Mouse (Mus musculus): Measurements from ENCODE around the gene Rps10. TPM values are rescaled to one million over a fixed set of nuclear protein-coding genes. Genes with fewer than 3 reads are reported as not detected.

The Rps10 gene
- polyA plus RNA-seq, 1 experiment from 2014 or later, result 1,235 TPM

DNA sequence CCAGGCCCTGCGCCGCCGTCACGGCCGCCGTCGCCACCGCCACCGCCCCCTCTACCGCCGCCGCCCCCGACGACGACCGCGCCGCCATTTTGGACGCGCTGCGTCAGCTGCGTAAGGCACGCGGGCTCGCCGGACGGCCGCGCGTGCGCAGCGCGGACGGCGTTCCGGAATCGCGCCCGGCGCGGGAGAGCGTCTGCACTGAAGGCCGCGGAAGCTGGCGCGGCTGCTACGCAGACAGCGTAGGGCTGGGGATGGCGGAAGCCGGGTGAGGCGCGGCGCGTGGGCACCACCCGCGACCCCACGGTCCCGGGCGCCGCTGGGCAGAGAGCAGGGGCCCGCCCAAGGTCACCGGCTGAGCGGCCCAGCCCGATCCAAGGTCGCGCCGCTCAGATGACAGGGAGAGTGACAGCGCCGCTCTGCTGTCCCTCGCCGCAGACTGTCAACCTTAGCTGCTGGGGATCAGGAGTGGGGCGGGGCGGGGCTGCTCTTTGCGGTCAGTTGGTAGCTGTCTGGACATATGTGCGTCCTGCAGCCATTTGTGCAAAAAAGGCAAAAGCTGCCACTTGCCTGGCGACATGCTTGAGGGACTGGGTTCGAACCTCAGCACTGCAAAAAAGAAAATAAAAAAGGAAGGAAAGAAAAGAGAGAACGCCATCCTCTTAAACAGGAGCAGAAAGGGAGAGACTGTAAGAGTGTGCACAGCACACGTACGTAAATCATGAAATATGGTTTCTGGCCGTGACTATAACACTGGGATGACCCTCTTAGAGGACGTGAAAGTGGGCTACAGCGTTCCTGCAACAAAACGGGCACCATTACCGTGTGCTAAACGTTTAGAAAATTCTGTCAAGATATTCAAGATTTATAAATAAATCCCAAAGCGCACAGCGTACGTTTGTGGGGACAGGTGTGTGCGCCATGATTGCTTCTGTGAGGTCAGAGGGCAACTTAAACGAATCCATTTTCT, 12.8 kb downstream of the Rps10 start, which contains the start of gene Nudt3:
Nudt3 (minus strand) TSS at position 136 of the 967 bp plus-strand sequence.
- H3K27me3 ChIP-seq (replicated peaks; ENCODE audit: control insufficient read depth, insufficient read depth, low read length), result no peaks in the 10 kb centered on the region
- peak within 1 kb of the TSS; percentile 95 for H3K4me3 ChIP-seq (ENCODE audit: low read depth, low read length)
- ATAC-seq (replicated peaks; ENCODE audit: low FRiP score), result peak; percentile 88
- H3K9ac ChIP-seq (ENCODE audit: low read depth, low read length), result peak within 1 kb of the TSS; percentile 94
- WGBS, result 7% methylated on average over 90 of the region's 91 CpGs
- no peaks in the 10 kb centered on the region for H3K9me3 ChIP-seq (ENCODE audit: control insufficient read depth, low read length)
- H3K27ac ChIP-seq (ENCODE audit: low read depth, low read length), result peak within 1 kb of the TSS; percentile 87
- H3K36me3 ChIP-seq (ENCODE audit: control insufficient read depth, insufficient read depth, low read length), result no peaks in the 10 kb centered on the region; the same call in 1 of the 2 replicates
- DNase-seq (ENCODE audit: low spot score), result peak; percentile 85
- H3K4me2 ChIP-seq, result peak within 1 kb of the TSS; percentile 88
- peaks cover 19% of the 10 kb centered on the region for H3K4me1 ChIP-seq (replicated peaks; ENCODE audit: control insufficient read depth, insufficient read depth, low read length)

DNA sequence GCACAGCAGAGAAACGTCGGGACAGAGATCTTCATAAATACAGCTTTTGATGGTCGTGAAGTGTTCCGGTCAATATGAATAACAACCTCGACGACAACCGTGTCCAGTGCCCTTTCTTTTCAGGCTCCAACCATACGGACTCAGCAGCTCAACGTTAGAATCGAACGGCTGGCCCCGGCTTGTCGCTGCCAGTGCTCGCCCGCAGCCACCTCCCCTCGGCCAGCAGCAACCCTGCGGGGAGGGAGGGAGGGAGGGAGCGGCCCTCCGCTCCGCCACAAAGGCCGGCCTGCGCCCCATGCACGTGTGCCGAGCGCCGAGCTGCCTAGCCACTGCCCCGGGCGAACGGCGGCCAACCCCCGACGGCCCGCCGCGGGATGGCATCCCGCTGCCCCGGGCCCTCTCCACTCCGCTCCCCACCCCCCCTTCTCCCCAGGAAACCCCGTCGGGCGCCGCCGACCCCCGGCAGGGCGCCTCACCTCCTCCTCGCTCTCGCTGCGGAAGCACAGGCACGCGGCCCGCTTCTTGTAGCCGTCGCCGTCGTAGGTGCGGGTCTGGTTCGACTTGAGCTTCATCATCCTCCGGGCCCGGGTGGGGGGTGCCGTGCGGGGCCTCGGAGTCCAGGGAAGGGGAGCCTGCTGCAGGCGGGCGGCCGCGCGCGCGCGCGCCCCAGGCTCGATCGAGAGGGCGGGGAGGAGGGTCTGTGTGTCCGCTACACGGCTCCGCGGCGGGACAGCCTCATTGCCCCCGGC, 13.7 kb downstream of the Rps10 start:
- Histone ChIP-seq H3K27ac (ENCODE audit: low read depth, low read length) (peak overlapping the region; percentile 87), H3K27me3 (replicated peaks; ENCODE audit: control insufficient read depth, insufficient read depth, low read length) (no peaks in the 10 kb centered on the region), H3K9me3 (ENCODE audit: control insufficient read depth, low read length) (no peaks in the 10 kb centered on the region), H3K4me1 (replicated peaks; ENCODE audit: control insufficient read depth, insufficient read depth, low read length) (peaks cover 19% of the 10 kb centered on the region), H3K36me3 (ENCODE audit: control insufficient read depth, insufficient read depth, low read length) (peaks cover 3% of the 10 kb centered on the region), H3K4me3 (ENCODE audit: low read depth, low read length) (peak overlapping the region; percentile 95), H3K4me2 (peak overlapping the region; percentile 88), H3K9ac (ENCODE audit: low read depth, low read length) (peak overlapping the region; percentile 94)
- ATAC-seq (replicated peaks; ENCODE audit: low FRiP score) (peak; percentile 68), DNase-seq (ENCODE audit: low spot score) (peak; percentile 73)
- WGBS, result under 1% methylated on average over 78 of the region's 80 CpGs

DNA sequence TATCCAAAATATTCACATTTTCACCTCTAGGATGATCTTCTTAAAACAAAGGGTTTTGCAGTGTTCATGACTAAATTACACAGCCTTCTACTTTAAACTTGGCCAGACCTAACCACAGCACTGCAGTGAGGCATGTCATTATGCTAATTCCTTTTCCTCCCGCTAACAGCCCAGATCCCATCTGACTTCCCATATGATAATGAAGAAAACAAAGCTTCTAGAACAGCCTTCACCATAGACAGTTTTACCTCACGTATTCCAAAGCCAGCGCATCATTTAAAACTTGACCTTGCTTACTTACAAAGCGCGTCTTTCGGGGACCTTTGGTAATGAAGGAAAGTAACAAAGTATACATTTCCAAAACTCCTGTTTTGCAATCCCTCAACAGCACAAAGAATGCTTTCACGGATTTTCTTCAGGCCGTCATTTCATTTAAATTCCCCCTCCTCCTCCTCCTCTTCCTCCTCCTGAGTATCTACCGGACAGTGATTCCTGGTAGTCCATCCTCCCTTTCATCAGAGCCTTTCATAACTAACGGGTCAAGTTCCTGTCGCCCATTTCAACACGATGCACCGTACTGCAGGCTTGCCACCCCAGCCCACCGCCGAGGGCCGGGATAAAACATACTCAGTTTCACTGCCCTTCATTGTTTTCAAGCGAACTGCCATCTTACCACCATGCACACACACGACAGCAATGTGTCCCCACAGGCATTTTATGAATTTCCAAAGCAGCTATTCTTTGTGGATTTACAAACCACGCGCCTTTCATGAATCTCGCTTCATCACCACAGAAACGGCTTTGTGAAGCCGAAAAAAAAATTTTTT, 14.6 kb downstream of the Rps10 start:
- H3K27ac ChIP-seq (ENCODE audit: low read depth, low read length), result peak overlapping the region; percentile 28; the same call in 1 of the 2 replicates
- no peaks in the 10 kb centered on the region for H3K27me3 ChIP-seq (replicated peaks; ENCODE audit: control insufficient read depth, insufficient read depth, low read length)
- 4% methylated on average over 23 of the region's 23 CpGs for WGBS
- H3K4me2 ChIP-seq, result peak overlapping the region; percentile 88
- DNase-seq (ENCODE audit: low spot score) (no peak), ATAC-seq (replicated peaks; ENCODE audit: low FRiP score) (no peak)
- peaks cover 3% of the 10 kb centered on the region; the same call in 1 of the 2 replicates for H3K9me3 ChIP-seq (ENCODE audit: control insufficient read depth, low read length)
- H3K36me3 ChIP-seq (ENCODE audit: control insufficient read depth, insufficient read depth, low read length), result peaks cover 9% of the 10 kb centered on the region
- peak overlapping the region; percentile 95 for H3K4me3 ChIP-seq (ENCODE audit: low read depth, low read length)
- H3K4me1 ChIP-seq (replicated peaks; ENCODE audit: control insufficient read depth, insufficient read depth, low read length), result peaks cover 19% of the 10 kb centered on the region
- peak overlapping the region; percentile 94 for H3K9ac ChIP-seq (ENCODE audit: low read depth, low read length)

DNA sequence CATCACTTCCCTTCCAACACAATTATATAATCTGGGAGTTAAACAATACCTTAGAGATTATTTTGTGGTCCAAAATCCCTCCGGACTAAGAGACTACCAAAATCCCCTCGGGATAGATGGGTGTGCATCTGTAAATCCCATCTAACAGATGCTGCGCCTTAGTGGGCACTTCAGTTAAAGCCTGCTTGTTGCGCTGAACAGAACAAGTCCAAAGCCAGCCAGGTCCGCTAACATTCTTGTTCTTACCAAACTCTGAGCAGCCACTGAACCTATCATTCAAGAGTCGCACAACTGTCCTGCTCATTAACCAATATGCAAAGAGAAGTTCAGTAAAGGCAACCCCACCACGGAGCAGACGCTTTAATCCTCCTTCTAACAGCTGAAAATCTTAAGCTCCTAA, 15.3 kb downstream of the Rps10 start:
- ATAC-seq (replicated peaks; ENCODE audit: low FRiP score) (no peak), DNase-seq (ENCODE audit: low spot score) (no peak)
- Histone ChIP-seq H3K9ac (ENCODE audit: low read depth, low read length) (peak overlapping the region; percentile 94; the same call in 1 of the 2 replicates), H3K4me1 (replicated peaks; ENCODE audit: control insufficient read depth, insufficient read depth, low read length) (peaks cover 19% of the 10 kb centered on the region), H3K36me3 (ENCODE audit: control insufficient read depth, insufficient read depth, low read length) (peaks cover 9% of the 10 kb centered on the region), H3K4me2 (peak overlapping the region; percentile 88), H3K9me3 (ENCODE audit: control insufficient read depth, low read length) (peaks cover 3% of the 10 kb centered on the region; the same call in 1 of the 2 replicates), H3K27me3 (replicated peaks; ENCODE audit: control insufficient read depth, insufficient read depth, low read length) (no peaks in the 10 kb centered on the region), H3K27ac (ENCODE audit: low read depth, low read length) (no peak overlapping the region), H3K4me3 (ENCODE audit: low read depth, low read length) (peak overlapping the region; percentile 95)
- 59% methylated on average over 8 of the region's 8 CpGs for WGBS

DNA sequence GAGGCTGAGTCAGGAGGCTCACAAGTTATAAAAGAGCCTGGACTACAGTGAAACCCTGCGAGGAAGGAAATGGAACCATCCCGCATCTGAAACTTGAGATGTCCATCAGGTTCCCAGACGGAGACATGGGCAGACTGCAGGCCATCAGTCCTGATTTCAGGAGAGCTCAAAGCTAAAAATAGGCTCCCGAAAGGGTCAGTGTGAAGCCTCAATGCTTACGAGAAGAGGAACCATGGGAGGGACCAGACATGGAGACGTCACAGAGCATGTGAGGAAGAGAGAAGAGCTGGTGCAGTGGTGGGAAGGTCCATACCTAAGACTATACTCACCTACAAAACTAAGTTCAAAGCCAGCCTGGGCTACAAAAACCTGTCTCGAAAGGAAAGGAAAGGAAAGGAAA, 21.1 kb downstream of the Rps10 start:
- DNase-seq (ENCODE audit: low spot score) (no peak), ATAC-seq (replicated peaks; ENCODE audit: low FRiP score) (no peak)
- Histone ChIP-seq H3K9ac (ENCODE audit: low read depth, low read length) (no peak overlapping the region), H3K27ac (ENCODE audit: low read depth, low read length) (no peak overlapping the region), H3K9me3 (ENCODE audit: control insufficient read depth, low read length) (peaks cover 3% of the 10 kb centered on the region; the same call in 1 of the 2 replicates), H3K36me3 (ENCODE audit: control insufficient read depth, insufficient read depth, low read length) (peaks cover 9% of the 10 kb centered on the region), H3K4me2 (no peak overlapping the region), H3K4me3 (ENCODE audit: low read depth, low read length) (no peak overlapping the region), H3K27me3 (replicated peaks; ENCODE audit: control insufficient read depth, insufficient read depth, low read length) (no peaks in the 10 kb centered on the region), H3K4me1 (replicated peaks; ENCODE audit: control insufficient read depth, insufficient read depth, low read length) (peaks cover 23% of the 10 kb centered on the region)
- WGBS, result 65% methylated on average over 7 of the region's 7 CpGs

DNA sequence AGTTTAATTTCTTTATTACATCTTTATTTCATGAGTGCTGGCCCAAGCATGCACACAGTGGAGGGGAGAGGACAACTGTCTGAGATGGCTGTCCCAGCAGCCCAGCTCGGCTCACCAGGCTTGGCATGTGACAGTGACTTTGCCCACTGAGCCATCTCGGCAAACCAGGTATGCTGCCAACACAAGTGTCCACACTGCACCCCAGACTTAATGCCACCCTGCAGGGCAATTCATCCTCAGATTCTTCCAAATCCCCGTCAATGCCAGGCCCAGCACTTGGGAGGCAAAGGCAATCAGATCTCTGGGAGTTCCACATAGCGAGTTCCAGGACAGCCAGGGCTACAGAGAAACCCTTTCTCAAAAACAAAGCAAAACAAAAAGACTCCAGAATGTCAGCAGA, 23.5 kb downstream of the Rps10 start:
- Histone ChIP-seq H3K4me3 (ENCODE audit: low read depth, low read length) (no peak overlapping the region), H3K36me3 (ENCODE audit: control insufficient read depth, insufficient read depth, low read length) (peaks cover 8% of the 10 kb centered on the region), H3K27me3 (replicated peaks; ENCODE audit: control insufficient read depth, insufficient read depth, low read length) (no peaks in the 10 kb centered on the region), H3K4me1 (replicated peaks; ENCODE audit: control insufficient read depth, insufficient read depth, low read length) (peaks cover 28% of the 10 kb centered on the region), H3K9me3 (ENCODE audit: control insufficient read depth, low read length) (peaks cover 3% of the 10 kb centered on the region; the same call in 1 of the 2 replicates), H3K9ac (ENCODE audit: low read depth, low read length) (no peak overlapping the region), H3K4me2 (no peak overlapping the region), H3K27ac (ENCODE audit: low read depth, low read length) (no peak overlapping the region)
- ATAC-seq (replicated peaks; ENCODE audit: low FRiP score) (no peak), DNase-seq (ENCODE audit: low spot score) (no peak)
- WGBS, result 90% methylated on average over 4 of the region's 4 CpGs

DNA sequence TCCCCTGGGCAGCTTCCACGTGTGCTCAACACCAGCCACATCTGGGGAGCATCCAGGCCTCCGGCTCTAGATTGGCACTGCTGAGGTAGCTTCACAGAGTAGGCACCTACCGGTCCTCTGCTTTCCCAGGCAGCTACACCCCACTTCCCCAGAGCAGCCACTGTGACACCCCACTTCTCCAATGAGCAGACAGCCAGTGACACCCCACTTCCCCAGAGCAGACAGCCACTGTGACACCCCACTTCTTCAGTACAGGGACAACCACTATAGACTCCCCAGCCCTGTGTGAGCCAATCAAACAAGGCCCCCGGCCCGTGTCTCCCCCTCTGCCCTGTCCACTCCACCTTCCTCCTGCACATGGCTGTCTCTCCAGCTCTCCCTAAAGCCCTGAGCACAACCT, 24.5 kb downstream of the Rps10 start:
- H3K4me3 ChIP-seq (ENCODE audit: low read depth, low read length), result no peak overlapping the region
- ATAC-seq (replicated peaks; ENCODE audit: low FRiP score) (no peak), DNase-seq (ENCODE audit: low spot score) (no peak)
- H3K27me3 ChIP-seq (replicated peaks; ENCODE audit: control insufficient read depth, insufficient read depth, low read length), result no peaks in the 10 kb centered on the region
- no peaks in the 10 kb centered on the region for H3K9me3 ChIP-seq (ENCODE audit: control insufficient read depth, low read length)
- no peak overlapping the region for H3K4me2 ChIP-seq
- H3K36me3 ChIP-seq (ENCODE audit: control insufficient read depth, insufficient read depth, low read length), result peaks cover under 1% of the 10 kb centered on the region; the same call in 1 of the 2 replicates
- H3K9ac ChIP-seq (ENCODE audit: low read depth, low read length), result no peak overlapping the region
- 60% methylated on average over 5 of the region's 5 CpGs for WGBS
- peaks cover 31% of the 10 kb centered on the region for H3K4me1 ChIP-seq (replicated peaks; ENCODE audit: control insufficient read depth, insufficient read depth, low read length)
- H3K27ac ChIP-seq (ENCODE audit: low read depth, low read length), result no peak overlapping the region; the same call in 1 of the 2 replicates

DNA sequence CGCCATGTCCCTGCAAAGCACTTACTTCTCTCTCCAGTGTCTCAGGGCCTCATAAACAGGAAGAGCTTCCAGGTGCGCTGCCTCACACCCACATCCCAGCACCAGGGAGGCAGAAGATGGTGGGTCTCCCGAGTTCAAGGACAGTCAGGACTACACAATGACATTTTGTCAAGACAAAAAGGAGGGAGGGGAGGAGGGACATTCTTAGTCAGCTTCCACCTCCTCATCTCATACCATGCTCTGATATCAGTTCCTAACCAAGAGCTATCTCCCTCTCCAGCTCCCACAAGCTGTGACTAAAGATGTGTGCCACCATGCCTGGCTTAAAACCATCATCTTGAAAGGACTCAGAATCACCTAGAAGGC, 25.0 kb downstream of the Rps10 start:
- DNase-seq (ENCODE audit: low spot score) (no peak), ATAC-seq (replicated peaks; ENCODE audit: low FRiP score) (peak; percentile 65; the same call in 1 of the 2 replicates)
- Histone ChIP-seq H3K36me3 (ENCODE audit: control insufficient read depth, insufficient read depth, low read length) (no peaks in the 10 kb centered on the region; the same call in 1 of the 2 replicates), H3K4me2 (no peak overlapping the region), H3K9ac (ENCODE audit: low read depth, low read length) (no peak overlapping the region), H3K4me3 (ENCODE audit: low read depth, low read length) (no peak overlapping the region), H3K9me3 (ENCODE audit: control insufficient read depth, low read length) (no peaks in the 10 kb centered on the region), H3K27ac (ENCODE audit: low read depth, low read length) (0 out of 2 replicates have a peak overlapping the region, but pooled peaks have one; percentile 5), H3K4me1 (replicated peaks; ENCODE audit: control insufficient read depth, insufficient read depth, low read length) (peaks cover 31% of the 10 kb centered on the region), H3K27me3 (replicated peaks; ENCODE audit: control insufficient read depth, insufficient read depth, low read length) (no peaks in the 10 kb centered on the region)
- WGBS, result 47% methylated on average over 3 of the region's 3 CpGs

All from liver, embryonic 11.5 days (tissue).